In the genomic region with DNA sequence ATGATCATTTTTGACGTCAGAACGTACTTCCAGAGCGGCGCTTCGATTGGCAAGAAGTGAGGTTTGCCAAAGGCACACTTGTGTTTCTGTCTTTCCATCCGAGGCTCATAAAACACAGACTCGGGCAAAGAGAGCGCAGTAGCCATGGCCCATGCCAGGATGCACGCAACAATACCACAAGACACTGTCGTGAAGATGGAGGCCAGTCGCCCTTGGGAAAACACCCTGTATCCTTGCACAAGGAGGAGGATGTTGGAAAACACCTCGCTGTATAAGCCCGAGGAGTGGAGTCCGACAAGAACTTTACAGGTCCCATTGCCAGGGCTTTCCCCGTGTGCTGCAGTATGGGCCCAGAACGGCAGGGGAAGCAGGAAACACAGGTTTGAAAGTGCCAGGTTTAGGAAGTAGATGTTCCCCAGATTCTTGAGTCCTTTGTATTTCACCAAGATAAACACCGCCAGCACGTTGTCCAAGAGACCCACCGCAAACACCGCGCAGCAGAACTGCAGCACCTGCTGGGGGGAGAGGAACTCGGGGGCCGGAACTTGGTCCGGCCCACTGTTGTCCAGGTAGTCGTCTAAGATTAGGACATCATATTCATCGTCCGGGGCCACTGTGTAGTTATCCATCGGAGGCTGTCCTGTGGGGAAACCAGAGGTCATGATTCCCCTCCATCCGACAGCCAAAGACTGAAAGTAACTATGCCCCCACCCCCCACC, we compare ENCODE assay signal across 8 mouse cellular contexts. TPM values are rescaled to one million over a fixed set of nuclear protein-coding genes. Genes with fewer than 3 reads are reported as not detected.
A peak's percentile ranks its signal among the peaks of the same experiment; 100 is the strongest.
DNase-seq lines count a peak whose midpoint lies in the region; ATAC-seq and TF ChIP-seq lines count a peak whose summit lies in the region.

No protein-coding gene starts in this region.

- no peaks in the 10 kb centered on the region for H3K79me2 ChIP-seq in liver, adult 2 months (ENCODE audit: control insufficient read depth, insufficient read depth, low read length)

- no peaks in the 10 kb centered on the region for H3K36me3 ChIP-seq in forebrain, embryonic 10.5 days (replicated peaks)
- no peaks in the 10 kb centered on the region for H3K36me3 ChIP-seq in forebrain, embryonic 15.5 days
- H3K36me3 ChIP-seq in forebrain, embryonic 14.5 days (ENCODE audit: control insufficient read depth, insufficient read depth, low read length) = no peaks in the 10 kb centered on the region
- H3K36me3 ChIP-seq in liver, adult 2 months (ENCODE audit: control insufficient read depth, insufficient read depth, low read length) = no peaks in the 10 kb centered on the region
- H3K36me3 ChIP-seq in neural tube, embryonic 15.5 days = no peaks in the 10 kb centered on the region

- no peak overlapping the region for H3K4me2 ChIP-seq in forebrain, embryonic 15.5 days (replicated peaks)
- H3K4me2 ChIP-seq in forebrain, embryonic 14.5 days (ENCODE audit: low read length) = peak overlapping the region; percentile 18; the same call in 1 of the 2 replicates
- H3K4me2 ChIP-seq in neural tube, embryonic 15.5 days = peak overlapping the region; percentile 42

- H3K9ac ChIP-seq in forebrain, embryonic 15.5 days (replicated peaks) = no peak overlapping the region
- no peak overlapping the region for H3K9ac ChIP-seq in forebrain, embryonic 14.5 days (ENCODE audit: low read length)
- H3K9ac ChIP-seq in liver, adult 2 months (ENCODE audit: low read depth, low read length) = peak overlapping the region; percentile 70
- no peak overlapping the region for H3K9ac ChIP-seq in neural tube, embryonic 15.5 days (replicated peaks)

- no peak for TF ChIP-seq POLR2A in liver, adult 2 months (IDR thresholded peaks at IDR 0.05; ENCODE audit: extremely low read depth, insufficient read depth, low read length)

- H3K4me3 ChIP-seq in forebrain, embryonic 10.5 days = peak overlapping the region; percentile 32
- H3K4me3 ChIP-seq in forebrain, embryonic 15.5 days = no peak overlapping the region
- H3K4me3 ChIP-seq in forebrain, embryonic 14.5 days (ENCODE audit: low read depth, low read length) = no peak overlapping the region
- peak overlapping the region; percentile 53 for H3K4me3 ChIP-seq in liver, adult 2 months (ENCODE audit: insufficient read depth, low read depth, low read length)
- peak overlapping the region; percentile 15; the same call in 1 of the 2 replicates for H3K4me3 ChIP-seq in neural tube, embryonic 15.5 days (replicated peaks)

- no peak for ATAC-seq in forebrain, embryonic 15.5 days (replicated peaks)
- no peak for ATAC-seq in forebrain, embryonic 14.5 days
- no peak for ATAC-seq in neural tube, embryonic 15.5 days (ENCODE audit: low FRiP score)

- peak overlapping the region; percentile 45; the same call in 1 of the 2 replicates for H3K27ac ChIP-seq in forebrain, embryonic 10.5 days
- H3K27ac ChIP-seq in forebrain, embryonic 15.5 days (replicated peaks) = no peak overlapping the region
- H3K27ac ChIP-seq in forebrain, embryonic 14.5 days (ENCODE audit: low read depth, low read length) = no peak overlapping the region
- peak overlapping the region; percentile 32 for H3K27ac ChIP-seq in liver, adult 2 months (replicated peaks; ENCODE audit: insufficient read depth, low read depth, low read length)
- no peak overlapping the region for H3K27ac ChIP-seq in neural tube, embryonic 15.5 days (replicated peaks)

- WGBS in forebrain, embryonic 10.5 days = 84% methylated on average over 29 of the region's 29 CpGs
- WGBS in forebrain, embryonic 15.5 days = 81% methylated on average over 29 of the region's 29 CpGs
- WGBS in forebrain, embryonic 14.5 days = 81% methylated on average over 29 of the region's 29 CpGs
- WGBS in liver, adult 2 months = 43% methylated on average over 29 of the region's 29 CpGs
- WGBS in neural tube, embryonic 15.5 days = 82% methylated on average over 29 of the region's 29 CpGs

- peaks cover 23% of the 10 kb centered on the region for H3K4me1 ChIP-seq in forebrain, embryonic 10.5 days
- no peaks in the 10 kb centered on the region for H3K4me1 ChIP-seq in forebrain, embryonic 15.5 days
- H3K4me1 ChIP-seq in forebrain, embryonic 14.5 days (ENCODE audit: control insufficient read depth, insufficient read depth, low read length) = no peaks in the 10 kb centered on the region
- H3K4me1 ChIP-seq in liver, adult 2 months (ENCODE audit: control insufficient read depth, insufficient read depth, low read length) = no peaks in the 10 kb centered on the region; the same call in 1 of the 2 replicates
- no peaks in the 10 kb centered on the region for H3K4me1 ChIP-seq in neural tube, embryonic 15.5 days

- no peaks in the 10 kb centered on the region for H3K27me3 ChIP-seq in forebrain, embryonic 10.5 days (ENCODE audit: poor library complexity, severe bottlenecking)
- no peaks in the 10 kb centered on the region for H3K27me3 ChIP-seq in forebrain, embryonic 15.5 days
- H3K27me3 ChIP-seq in forebrain, embryonic 14.5 days (replicated peaks; ENCODE audit: control insufficient read depth, insufficient read depth, low read length) = no peaks in the 10 kb centered on the region
- H3K27me3 ChIP-seq in liver, adult 2 months (ENCODE audit: control insufficient read depth, insufficient read depth, low read length) = no peaks in the 10 kb centered on the region
- no peaks in the 10 kb centered on the region for H3K27me3 ChIP-seq in neural tube, embryonic 15.5 days (replicated peaks)

- no peak for DNase-seq in forebrain, embryonic 10.5 days (ENCODE audit: extremely low spot score, low spot score)
- peak; percentile 61 for DNase-seq in CD4-positive, CD25-positive, alpha-beta regulatory T cell, adult 2 months (ENCODE audit: low read depth, low spot score)
- no peak for DNase-seq in forebrain, embryonic 14.5 days (ENCODE audit: low spot score)
- DNase-seq in liver, adult 2 months (ENCODE audit: extremely low read depth, low read depth, low spot score) = no peak
- DNase-seq in right cerebral cortex, postnatal 25 days = no peak
- no peak for DNase-seq in adipocyte (ENCODE audit: low spot score)

- no peaks in the 10 kb centered on the region for H3K9me3 ChIP-seq in forebrain, embryonic 10.5 days
- H3K9me3 ChIP-seq in forebrain, embryonic 15.5 days = no peaks in the 10 kb centered on the region
- no peaks in the 10 kb centered on the region for H3K9me3 ChIP-seq in forebrain, embryonic 14.5 days (replicated peaks; ENCODE audit: control insufficient read depth, low read length)
- no peaks in the 10 kb centered on the region for H3K9me3 ChIP-seq in neural tube, embryonic 15.5 days (replicated peaks)

- TF ChIP-seq CTCF in liver, adult 2 months (IDR thresholded peaks at IDR 0.05; ENCODE audit: low read depth, low read length) = peak; percentile 15; the same call in 1 of the 2 replicates

RNA-seq across cellular contexts. Expression of gene Ccrl2, which starts 1.4 kb away (rescaled TPM):
- polyA plus RNA-seq in forebrain, embryonic 10.5 days (2016; fragmentation: Nextera tagmentation; extraction: Ambion mirVana) = 0.74 TPM in 2 replicates
- polyA plus RNA-seq in forebrain, embryonic 15.5 days (2015; fragmentation: Nextera tagmentation; extraction: Ambion mirVana) = 1.0 and 1.1 TPM in 2 replicates
- 1.3 and 1.4 TPM in 2 replicates for polyA plus RNA-seq in forebrain, embryonic 14.5 days (2014; fragmentation: Nextera tagmentation; extraction: Ambion mirVana)
- 2.4 and 3.2 TPM in 2 replicates for total RNA-seq in liver, adult 2 months (2014; rRNA removed)
- 1.3 and 1.8 TPM in 2 replicates for polyA plus RNA-seq in liver, adult 2 months (2012; rRNA removed)
- polyA plus RNA-seq in neural tube, embryonic 15.5 days (2015; fragmentation: Nextera tagmentation; extraction: Ambion mirVana) = 0.98 and 1.3 TPM in 2 replicates

RNA-seq across cellular contexts. Expression of gene Ltf, which starts 36.9 kb away (rescaled TPM):
- not detected in 2 replicates for polyA plus RNA-seq in forebrain, embryonic 10.5 days (2016; fragmentation: Nextera tagmentation; extraction: Ambion mirVana)
- polyA plus RNA-seq in forebrain, embryonic 15.5 days (2015; fragmentation: Nextera tagmentation; extraction: Ambion mirVana) = 0.64 and 0.70 TPM in 2 replicates
- polyA plus RNA-seq in forebrain, embryonic 14.5 days (2014; fragmentation: Nextera tagmentation; extraction: Ambion mirVana) = 0.42 and 0.90 TPM in 2 replicates
- 0.37 and 0.47 TPM in 2 replicates for total RNA-seq in liver, adult 2 months (2014; rRNA removed)
- 0.12 and 0.51 TPM in 2 replicates for polyA plus RNA-seq in liver, adult 2 months (2012; rRNA removed)
- 0.88 and 1.5 TPM in 2 replicates for polyA plus RNA-seq in neural tube, embryonic 15.5 days (2015; fragmentation: Nextera tagmentation; extraction: Ambion mirVana)

Comparison
In these comparisons a context has a peak if more than half of its experiments do, and no peak if none do; other contexts are left out.
1. H3K27ac ChIP-seq: peak in forebrain, embryonic 10.5 days (single experiment) and liver, adult 2 months (single experiment); none in forebrain, embryonic 15.5 days (single experiment), forebrain, embryonic 14.5 days (single experiment) and neural tube, embryonic 15.5 days (single experiment).
2. H3K4me3 ChIP-seq: peak in forebrain, embryonic 10.5 days (single experiment), liver, adult 2 months (single experiment) and neural tube, embryonic 15.5 days (single experiment); none in forebrain, embryonic 15.5 days (single experiment) and forebrain, embryonic 14.5 days (single experiment).